Mouse (Mus musculus) right cerebral cortex, postnatal 25 days (tissue): Measurements from ENCODE around the gene Tmem203.

Source experiments
- DNase-seq: peaks from one replicate; pipeline ENCODE4 v3.0.0; 2022

Tmem203 gene

DNA sequence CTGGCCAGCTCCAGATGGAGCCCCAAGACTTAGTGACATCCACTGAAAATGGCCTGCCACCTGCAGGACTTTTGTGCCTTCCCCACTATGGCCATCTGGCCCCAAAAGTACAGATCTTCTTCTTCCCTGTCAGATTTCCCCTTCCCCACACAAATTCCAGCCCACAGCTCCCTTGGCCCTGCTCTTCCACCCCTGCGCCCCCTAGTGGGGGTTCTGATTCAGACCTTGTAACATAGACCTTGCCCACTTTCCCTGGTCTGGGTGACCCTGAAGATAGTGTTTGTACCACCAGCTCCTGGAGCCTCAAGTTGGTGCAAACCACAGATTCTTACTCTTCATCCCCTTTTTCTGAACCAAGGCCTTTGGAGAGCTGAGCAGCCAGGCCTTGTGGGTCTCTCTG is 37.6 kb downstream of the Tmem203 start:
- DNase-seq: peak; percentile 64

DNA sequence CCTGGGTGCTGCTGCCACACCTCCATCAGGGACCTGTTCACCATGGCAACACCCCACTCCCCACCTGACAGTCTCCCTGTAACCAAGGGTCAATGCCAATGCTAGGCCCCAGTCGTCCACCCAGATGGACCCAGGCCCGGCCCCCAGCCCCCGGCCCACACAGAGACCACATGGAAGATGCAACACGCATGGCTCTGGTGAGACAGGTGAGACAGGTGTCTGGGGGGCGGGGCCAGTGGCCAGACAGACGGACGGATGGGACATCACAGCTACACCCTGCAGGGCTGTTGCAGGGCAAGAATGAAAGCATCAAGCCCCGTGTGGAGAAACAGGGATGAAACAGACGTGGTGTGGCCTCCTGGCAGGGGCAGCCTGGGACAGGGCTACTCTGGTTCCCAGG is 38.5 kb downstream of the Tmem203 start:
- no peak for DNase-seq

DNA sequence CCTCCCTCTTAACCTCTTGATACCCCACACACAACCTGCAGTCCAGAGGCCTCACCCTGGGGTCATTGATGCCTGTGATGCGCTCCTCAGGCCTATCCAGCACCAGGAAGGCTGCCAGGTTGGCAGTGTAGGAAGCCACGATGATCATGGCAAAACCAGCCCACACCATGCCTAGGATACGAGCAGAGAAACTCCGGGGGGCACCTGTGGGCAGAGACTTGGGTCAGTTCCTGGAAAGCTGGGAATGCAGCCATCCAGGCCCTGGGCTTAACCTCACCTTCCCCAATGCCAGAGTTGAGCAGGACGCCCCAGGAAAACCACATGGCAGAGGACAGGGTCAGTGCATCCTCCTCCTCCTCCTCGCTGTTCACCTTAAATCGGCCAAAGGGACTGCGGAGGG is 41.9 kb downstream of the Tmem203 start:
- no peak for DNase-seq

DNA sequence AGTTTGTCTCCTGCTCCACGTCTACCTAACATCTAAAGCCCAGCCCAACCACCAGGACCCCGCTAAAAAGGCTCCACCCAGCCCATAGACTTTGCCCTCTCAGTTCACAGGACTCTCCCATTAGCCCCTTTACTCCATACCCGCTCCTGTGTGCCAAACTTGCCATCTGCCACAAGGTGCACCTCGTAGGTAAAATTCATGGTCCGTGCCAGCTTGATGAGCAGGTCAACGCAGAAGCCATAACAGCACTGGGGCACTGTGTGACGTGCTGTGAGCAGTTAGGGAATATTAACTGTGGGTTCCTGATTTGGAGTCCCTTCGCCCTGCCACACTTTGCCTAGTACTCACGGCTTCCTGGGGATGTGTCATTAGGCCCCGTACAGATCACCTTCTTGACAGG is 42.8 kb downstream of the Tmem203 start:
- DNase-seq: no peak

DNA sequence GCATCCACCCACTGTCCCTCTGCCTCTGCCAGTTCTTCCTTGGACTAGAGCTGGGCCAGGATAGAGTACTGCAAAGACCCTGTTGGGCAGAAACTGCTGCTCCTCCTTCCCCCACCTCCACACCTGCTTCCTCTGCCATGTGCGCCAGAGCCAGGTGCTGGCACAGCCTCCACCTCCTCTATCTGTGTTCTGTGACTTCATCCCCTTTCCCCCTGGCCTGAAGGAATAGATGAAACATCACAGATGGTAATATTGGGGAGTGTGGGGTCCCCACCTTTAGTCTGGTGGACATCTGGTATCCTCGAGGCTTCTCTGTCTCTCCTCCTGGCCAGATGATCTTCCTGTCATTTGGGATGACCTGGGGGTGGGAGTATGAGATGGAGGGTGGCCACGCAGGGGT is 48.2 kb downstream of the Tmem203 start:
- peak; percentile 4 for DNase-seq

DNA sequence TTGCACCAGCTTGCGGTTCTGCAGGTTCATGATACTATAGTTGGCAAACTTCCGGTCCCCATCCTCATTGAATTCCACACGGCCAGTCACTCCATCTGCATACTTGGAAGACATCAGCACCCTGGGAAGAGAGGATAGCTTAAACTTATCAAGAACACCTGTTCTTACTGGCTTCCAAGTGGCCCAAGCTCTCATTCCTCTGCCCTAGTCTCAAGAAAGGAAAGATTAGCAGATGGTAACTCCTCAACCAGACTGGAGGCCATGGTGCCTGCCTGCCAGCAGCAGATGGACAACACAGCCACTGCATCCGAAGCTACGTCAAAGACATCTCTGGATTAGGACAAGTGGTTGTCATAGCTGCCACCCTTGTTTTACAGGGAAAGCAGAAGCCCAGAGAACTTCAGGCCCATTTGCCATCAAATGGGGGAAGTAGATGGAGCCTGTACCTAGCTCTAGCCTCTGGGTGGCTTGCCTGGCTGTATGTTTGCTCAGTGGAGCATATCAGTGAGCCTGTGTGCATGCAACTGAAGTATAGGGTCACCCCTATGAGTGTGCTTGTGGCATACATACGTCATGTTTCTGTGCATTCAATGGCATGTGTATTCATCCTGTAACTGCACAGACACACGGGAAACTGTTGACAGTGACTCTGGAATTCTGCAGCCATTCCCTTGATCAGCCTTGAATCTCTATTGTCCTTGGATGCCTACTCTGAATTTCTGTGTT is 48.9 kb downstream of the Tmem203 start:
- peak; percentile 9 for DNase-seq

DNA sequence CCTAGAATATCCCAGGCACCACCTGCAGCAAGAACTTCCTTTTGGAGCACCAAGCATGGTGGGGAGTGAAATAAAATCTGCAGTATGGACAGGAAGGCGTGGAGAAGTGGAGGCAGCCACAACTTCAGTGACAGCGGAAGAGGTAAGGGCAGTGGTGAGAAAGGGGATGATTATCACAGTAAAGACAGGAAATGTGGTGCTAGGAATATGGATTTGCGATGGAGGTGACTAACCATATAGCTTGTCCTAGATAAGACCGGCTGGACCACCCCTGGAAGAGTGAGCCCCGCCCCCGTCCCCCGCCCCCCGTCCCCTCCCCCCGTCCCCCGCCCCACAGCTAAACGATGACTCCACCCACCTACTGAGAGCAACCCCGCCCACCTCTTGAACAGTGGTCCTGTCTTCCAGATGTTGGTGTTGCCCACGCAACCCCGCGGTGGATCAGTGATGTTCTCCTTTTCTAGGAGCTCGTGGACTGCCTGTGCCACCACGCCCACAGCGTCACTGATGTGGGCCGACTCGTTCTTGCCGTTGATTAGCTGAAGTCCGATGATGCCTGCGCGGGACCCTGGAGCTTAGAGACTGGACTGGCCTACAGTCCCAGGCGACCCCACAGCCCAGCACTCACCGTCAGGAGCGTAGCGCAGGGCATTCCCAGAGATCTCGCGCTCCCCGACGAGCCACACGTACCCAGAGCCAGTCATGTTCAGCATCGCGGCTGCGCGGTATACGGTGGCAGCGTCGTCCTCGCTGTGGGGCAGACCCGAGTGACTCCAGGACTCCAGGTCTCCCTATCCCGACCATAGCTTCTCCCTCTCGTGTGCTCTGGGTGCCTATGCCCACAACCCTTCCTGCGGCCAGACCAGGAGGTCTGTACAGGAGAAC is 49.7 kb downstream of the Tmem203 start:
- DNase-seq: peak; percentile 43
